Mouse (Mus musculus): ENCODE data around the gene Tnfrsf18. TPM values are rescaled to one million over a fixed set of nuclear protein-coding genes. Genes with fewer than 3 reads are reported as not detected.
A peak's percentile ranks its signal among the peaks of the same experiment; 100 is the strongest.

The Tnfrsf18 gene
- polyA plus RNA-seq, 1 experiment from 2014 or later, result 1.4 TPM

DNA sequence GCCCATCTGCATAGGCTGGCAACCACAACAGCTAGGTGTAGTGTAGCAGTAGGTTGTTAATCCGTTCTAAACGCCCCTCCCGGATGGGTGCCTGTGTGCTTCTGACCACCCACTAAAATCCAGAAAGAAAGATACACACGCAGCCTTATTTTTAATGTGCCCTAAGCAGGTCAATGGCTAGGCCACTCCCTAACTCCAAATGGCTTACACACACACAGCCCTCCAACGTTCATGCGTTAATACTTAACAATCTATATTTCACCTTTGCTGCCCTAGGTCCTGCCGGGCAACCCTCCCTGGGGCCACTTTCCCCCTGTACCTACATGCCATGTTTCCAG, 5.3 kb downstream of the Tnfrsf18 start:
- Histone ChIP-seq H3K9me3 (ENCODE audit: control insufficient read depth, low read length) (no peaks in the 10 kb centered on the region), H3K27me3 (replicated peaks; ENCODE audit: control insufficient read depth, insufficient read depth, low read length) (peaks cover 9% of the 10 kb centered on the region; the same call in 1 of the 2 replicates), H3K4me2 (ENCODE audit: low read depth, low read length) (peak overlapping the region; percentile 77), H3K4me3 (ENCODE audit: low read length) (peak overlapping the region; percentile 53), H3K4me1 (ENCODE audit: control insufficient read depth, insufficient read depth, low read length) (peaks cover 22% of the 10 kb centered on the region), H3K36me3 (ENCODE audit: control insufficient read depth, insufficient read depth, low read length) (peaks cover 5% of the 10 kb centered on the region; the same call in 1 of the 2 replicates), H3K9ac (ENCODE audit: low read depth, low read length) (peak overlapping the region; percentile 76), H3K27ac (ENCODE audit: low read length) (peak overlapping the region; percentile 90)
- 2% methylated on average over 7 of the region's 7 CpGs for WGBS
- peak; percentile 73 for ATAC-seq

DNA sequence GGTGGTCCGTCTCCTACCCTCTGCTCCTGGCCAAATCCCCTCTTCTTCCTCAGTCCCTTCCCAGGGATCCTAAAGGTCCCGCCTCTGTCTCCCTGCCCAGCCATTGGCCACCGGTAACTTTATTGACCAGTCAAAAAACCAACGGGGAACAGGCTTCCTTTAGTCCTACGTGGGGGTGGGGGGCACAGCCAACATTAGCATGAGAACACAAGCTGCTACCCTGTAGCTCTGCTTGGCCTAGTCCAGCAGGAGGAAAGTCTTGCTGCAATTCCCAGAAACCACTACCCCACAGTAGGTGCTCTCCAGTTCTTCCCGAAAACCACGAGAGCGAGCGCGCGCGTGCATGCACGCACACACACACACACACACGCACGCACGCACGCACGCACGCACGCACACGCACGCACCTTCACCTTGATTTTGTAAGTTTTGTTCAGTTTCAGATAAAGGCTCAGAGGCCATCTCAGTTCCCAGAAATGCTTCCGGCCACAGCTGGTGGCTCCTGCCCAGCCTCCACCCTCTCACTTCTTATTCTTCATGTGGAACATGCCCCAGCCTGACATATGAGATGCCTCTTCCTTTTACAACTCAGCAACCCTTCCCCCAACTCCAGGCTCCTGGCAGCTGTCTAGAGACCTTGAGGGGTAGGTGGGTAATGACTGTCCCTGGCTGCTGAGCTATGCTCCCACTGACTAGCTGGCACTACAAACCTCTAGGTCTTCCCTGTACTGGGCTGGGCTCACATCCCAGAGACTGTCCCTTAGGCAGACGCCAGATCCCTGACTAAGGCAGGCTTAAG, 5.8 kb downstream of the Tnfrsf18 start:
- H3K27me3 ChIP-seq (replicated peaks; ENCODE audit: control insufficient read depth, insufficient read depth, low read length), result peaks cover 9% of the 10 kb centered on the region; the same call in 1 of the 2 replicates
- WGBS, result 1% methylated on average over 24 of the region's 24 CpGs
- peak overlapping the region; percentile 76 for H3K9ac ChIP-seq (ENCODE audit: low read depth, low read length)
- H3K27ac ChIP-seq (ENCODE audit: low read length), result peak overlapping the region; percentile 90
- peak overlapping the region; percentile 77 for H3K4me2 ChIP-seq (ENCODE audit: low read depth, low read length)
- H3K36me3 ChIP-seq (ENCODE audit: control insufficient read depth, insufficient read depth, low read length), result peaks cover 5% of the 10 kb centered on the region; the same call in 1 of the 2 replicates
- H3K4me3 ChIP-seq (ENCODE audit: low read length), result peak overlapping the region; percentile 53
- peaks cover 22% of the 10 kb centered on the region for H3K4me1 ChIP-seq (ENCODE audit: control insufficient read depth, insufficient read depth, low read length)
- ATAC-seq, result peak; percentile 95
- no peaks in the 10 kb centered on the region for H3K9me3 ChIP-seq (ENCODE audit: control insufficient read depth, low read length)

- H3K36me3 ChIP-seq (ENCODE audit: control insufficient read depth, insufficient read depth, low read length), result peaks cover 4% of the 10 kb centered on the region; the same call in 1 of the 2 replicates
- H3K9ac ChIP-seq (ENCODE audit: low read depth, low read length), result peak overlapping the region; percentile 76; the same call in 1 of the 2 replicates
- H3K4me3 ChIP-seq (ENCODE audit: low read length), result no peak overlapping the region
- no peak for ATAC-seq
- no peak overlapping the region for H3K4me2 ChIP-seq (ENCODE audit: low read depth, low read length)
- peaks cover 22% of the 10 kb centered on the region for H3K4me1 ChIP-seq (ENCODE audit: control insufficient read depth, insufficient read depth, low read length)
- H3K27ac ChIP-seq (ENCODE audit: low read length), result peak overlapping the region; percentile 90
- no peaks in the 10 kb centered on the region for H3K9me3 ChIP-seq (ENCODE audit: control insufficient read depth, low read length)
- H3K27me3 ChIP-seq (replicated peaks; ENCODE audit: control insufficient read depth, insufficient read depth, low read length), result peaks cover 9% of the 10 kb centered on the region; the same call in 1 of the 2 replicates
- 80% methylated on average over 4 of the region's 4 CpGs for WGBS
Measured at GRCm38 (mm10) chr4:156032856-156033255, 6.9 kb downstream of the Tnfrsf18 start.

DNA sequence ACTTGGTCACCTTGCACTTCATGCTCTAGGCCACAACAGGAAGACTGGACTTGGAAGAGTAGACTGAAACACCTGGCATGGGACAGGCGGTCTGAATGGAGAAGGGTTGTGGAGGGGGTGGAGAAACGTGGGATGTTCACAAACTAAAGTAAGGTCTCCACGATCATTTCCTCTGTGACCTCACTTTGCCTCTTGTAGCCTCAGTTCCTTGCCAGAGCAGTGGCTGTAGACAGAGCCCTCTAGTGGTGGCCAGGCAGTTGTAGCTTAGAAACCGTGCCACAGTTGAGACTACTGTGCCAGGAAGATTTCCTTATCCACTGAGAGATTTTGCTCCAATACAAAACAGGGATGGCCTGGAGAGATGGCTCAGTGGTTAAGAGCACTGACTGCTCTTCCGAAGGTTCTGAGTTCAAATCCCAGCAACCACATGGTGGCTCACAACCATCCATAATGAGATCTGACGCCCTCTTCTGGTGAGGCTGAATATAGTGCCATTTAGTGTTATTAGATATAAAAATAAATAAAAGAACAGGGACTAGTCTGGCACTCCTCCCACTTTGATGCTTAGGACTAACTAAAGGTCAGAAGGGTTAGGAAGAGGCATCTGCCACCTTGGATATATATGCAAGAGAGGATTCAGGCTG, 7.6 kb downstream of the Tnfrsf18 start:
- H3K4me1 ChIP-seq (ENCODE audit: control insufficient read depth, insufficient read depth, low read length), result peaks cover 22% of the 10 kb centered on the region
- no peak overlapping the region for H3K9ac ChIP-seq (ENCODE audit: low read depth, low read length)
- peaks cover 2% of the 10 kb centered on the region; the same call in 1 of the 2 replicates for H3K36me3 ChIP-seq (ENCODE audit: control insufficient read depth, insufficient read depth, low read length)
- H3K4me3 ChIP-seq (ENCODE audit: low read length), result no peak overlapping the region
- H3K9me3 ChIP-seq (ENCODE audit: control insufficient read depth, low read length), result no peaks in the 10 kb centered on the region
- WGBS, result 47% methylated on average over 6 of the region's 6 CpGs
- H3K27me3 ChIP-seq (replicated peaks; ENCODE audit: control insufficient read depth, insufficient read depth, low read length), result peaks cover 9% of the 10 kb centered on the region; the same call in 1 of the 2 replicates
- ATAC-seq, result no peak
- no peak overlapping the region for H3K4me2 ChIP-seq (ENCODE audit: low read depth, low read length)
- no peak overlapping the region for H3K27ac ChIP-seq (ENCODE audit: low read length)

DNA sequence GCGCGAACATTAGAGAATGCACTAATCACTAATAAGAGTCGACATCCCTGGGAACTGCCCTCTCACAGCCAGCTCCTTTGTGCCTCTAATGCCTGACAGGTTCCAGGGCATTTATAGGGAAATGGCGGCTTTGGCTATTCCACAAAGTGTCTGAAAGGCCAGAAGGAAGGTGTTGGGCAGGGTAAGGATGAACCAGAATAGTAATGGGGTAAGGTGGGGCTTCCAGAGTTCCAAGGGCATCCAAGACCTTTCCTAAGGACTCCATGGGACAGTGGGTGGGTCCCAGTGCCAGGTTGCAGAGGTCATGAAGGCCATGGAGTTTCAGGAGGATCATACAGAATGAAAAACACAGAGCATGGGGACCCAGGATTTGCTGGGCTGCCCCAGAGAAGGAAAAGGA, 8.3 kb downstream of the Tnfrsf18 start:
- Histone ChIP-seq H3K27ac (ENCODE audit: low read length) (no peak overlapping the region), H3K9me3 (ENCODE audit: control insufficient read depth, low read length) (no peaks in the 10 kb centered on the region), H3K27me3 (replicated peaks; ENCODE audit: control insufficient read depth, insufficient read depth, low read length) (peaks cover 9% of the 10 kb centered on the region; the same call in 1 of the 2 replicates), H3K4me1 (ENCODE audit: control insufficient read depth, insufficient read depth, low read length) (peaks cover 22% of the 10 kb centered on the region), H3K4me3 (ENCODE audit: low read length) (no peak overlapping the region), H3K4me2 (ENCODE audit: low read depth, low read length) (no peak overlapping the region), H3K36me3 (ENCODE audit: control insufficient read depth, insufficient read depth, low read length) (peaks cover 2% of the 10 kb centered on the region; the same call in 1 of the 2 replicates), H3K9ac (ENCODE audit: low read depth, low read length) (no peak overlapping the region)
- 73% methylated on average over 4 of the region's 4 CpGs for WGBS
- ATAC-seq, result no peak

- no peaks in the 10 kb centered on the region for H3K9me3 ChIP-seq (ENCODE audit: control insufficient read depth, low read length)
- 28% methylated on average over 25 of the region's 25 CpGs for WGBS
- peaks cover 9% of the 10 kb centered on the region; the same call in 1 of the 2 replicates for H3K27me3 ChIP-seq (replicated peaks; ENCODE audit: control insufficient read depth, insufficient read depth, low read length)
- no peaks in the 10 kb centered on the region; the same call in 1 of the 2 replicates for H3K36me3 ChIP-seq (ENCODE audit: control insufficient read depth, insufficient read depth, low read length)
- H3K4me2 ChIP-seq (ENCODE audit: low read depth, low read length), result 0 out of 2 replicates have a peak overlapping the region, but pooled peaks have one; percentile 33
- H3K4me1 ChIP-seq (ENCODE audit: control insufficient read depth, insufficient read depth, low read length), result peaks cover 22% of the 10 kb centered on the region
- no peak overlapping the region for H3K9ac ChIP-seq (ENCODE audit: low read depth, low read length)
- peak overlapping the region; percentile 16 for H3K4me3 ChIP-seq (ENCODE audit: low read length)
- no peak for ATAC-seq
- H3K27ac ChIP-seq (ENCODE audit: low read length), result no peak overlapping the region
Measured at GRCm38 (mm10) chr4:156034901-156035300, 8.9 kb downstream of the Tnfrsf18 start.

- no peaks in the 10 kb centered on the region for H3K4me1 ChIP-seq (ENCODE audit: control insufficient read depth, insufficient read depth, low read length)
- no peak overlapping the region for H3K27ac ChIP-seq (ENCODE audit: low read length)
- no peaks in the 10 kb centered on the region for H3K36me3 ChIP-seq (ENCODE audit: control insufficient read depth, insufficient read depth, low read length)
- H3K4me3 ChIP-seq (ENCODE audit: low read length), result no peak overlapping the region
- no peaks in the 10 kb centered on the region for H3K27me3 ChIP-seq (replicated peaks; ENCODE audit: control insufficient read depth, insufficient read depth, low read length)
- no peak overlapping the region for H3K9ac ChIP-seq (ENCODE audit: low read depth, low read length)
- WGBS, result 57% methylated on average over 5 of the region's 5 CpGs
- H3K4me2 ChIP-seq (ENCODE audit: low read depth, low read length), result no peak overlapping the region
- H3K9me3 ChIP-seq (ENCODE audit: control insufficient read depth, low read length), result no peaks in the 10 kb centered on the region
- peak; percentile 43 for ATAC-seq
Measured at GRCm38 (mm10) chr4:156044754-156045153, 18.8 kb downstream of the Tnfrsf18 start.

GRCm38 (mm10) chr4:156049779-156050178, 23.8 kb downstream of the Tnfrsf18 start:
- Histone ChIP-seq H3K27me3 (replicated peaks; ENCODE audit: control insufficient read depth, insufficient read depth, low read length) (no peaks in the 10 kb centered on the region), H3K4me3 (ENCODE audit: low read length) (no peak overlapping the region), H3K27ac (ENCODE audit: low read length) (no peak overlapping the region), H3K36me3 (ENCODE audit: control insufficient read depth, insufficient read depth, low read length) (no peaks in the 10 kb centered on the region), H3K4me2 (ENCODE audit: low read depth, low read length) (no peak overlapping the region), H3K9me3 (ENCODE audit: control insufficient read depth, low read length) (no peaks in the 10 kb centered on the region), H3K9ac (ENCODE audit: low read depth, low read length) (no peak overlapping the region), H3K4me1 (ENCODE audit: control insufficient read depth, insufficient read depth, low read length) (peaks cover 12% of the 10 kb centered on the region; the same call in 1 of the 2 replicates)
- ATAC-seq, result no peak
- 60% methylated on average over 3 of the region's 3 CpGs for WGBS

- H3K9ac ChIP-seq (ENCODE audit: low read depth, low read length), result no peak overlapping the region; the same call in 1 of the 2 replicates
- no peak overlapping the region for H3K27ac ChIP-seq (ENCODE audit: low read length)
- no peak for ATAC-seq
- no peak overlapping the region for H3K4me2 ChIP-seq (ENCODE audit: low read depth, low read length)
- no peak overlapping the region for H3K4me3 ChIP-seq (ENCODE audit: low read length)
- H3K27me3 ChIP-seq (replicated peaks; ENCODE audit: control insufficient read depth, insufficient read depth, low read length), result no peaks in the 10 kb centered on the region
- peaks cover 17% of the 10 kb centered on the region; the same call in 1 of the 2 replicates for H3K4me1 ChIP-seq (ENCODE audit: control insufficient read depth, insufficient read depth, low read length)
- H3K9me3 ChIP-seq (ENCODE audit: control insufficient read depth, low read length), result no peaks in the 10 kb centered on the region
- WGBS, result 55% methylated on average over 6 of the region's 6 CpGs
- H3K36me3 ChIP-seq (ENCODE audit: control insufficient read depth, insufficient read depth, low read length), result no peaks in the 10 kb centered on the region
Measured at GRCm38 (mm10) chr4:156050391-156050980, 24.5 kb downstream of the Tnfrsf18 start.
